Mouse (Mus musculus): Measurements from ENCODE around the gene BC048562. TPM values are rescaled to one million over a fixed set of nuclear protein-coding genes. Genes with fewer than 3 reads are reported as not detected.

Gene BC048562
- total RNA-seq, 2 experiments from 2014 or later = not detected

DNA sequence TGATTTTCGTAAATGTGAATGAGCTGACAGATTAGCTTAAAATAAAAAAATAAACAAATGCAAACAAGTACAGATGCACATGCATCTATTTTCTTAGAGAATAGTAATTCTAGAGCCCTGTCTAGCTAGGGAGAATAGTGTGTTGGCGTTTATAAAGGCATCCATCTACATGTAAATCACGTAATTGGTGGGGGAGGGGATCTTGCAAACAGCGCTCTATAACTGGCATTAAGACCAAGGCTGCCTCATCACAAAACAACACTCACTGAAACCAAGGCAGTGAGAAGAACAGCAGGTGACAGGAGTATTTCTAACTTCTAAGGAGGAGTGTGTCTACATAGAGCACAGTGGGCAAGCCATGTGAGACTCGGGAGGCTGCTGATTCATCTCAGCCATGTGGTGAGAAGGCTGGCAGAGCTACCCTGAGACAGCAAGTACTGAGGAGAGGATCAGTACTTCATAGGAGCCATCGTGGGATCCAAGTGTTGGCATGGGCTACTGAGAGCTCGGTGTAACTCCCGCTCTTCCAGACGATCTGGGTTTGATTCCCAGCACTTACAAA lies 24.8 kb upstream of the BC048562 start:
- intact Hi-C loops (cut with DNase I) = loop anchor here (1.0 to 2.0 kb wide), 2 partner anchors 10 to 29 kb away; no protein-coding TSS in a partner anchor
- no peak overlapping the region for H3K4me3 ChIP-seq

DNA sequence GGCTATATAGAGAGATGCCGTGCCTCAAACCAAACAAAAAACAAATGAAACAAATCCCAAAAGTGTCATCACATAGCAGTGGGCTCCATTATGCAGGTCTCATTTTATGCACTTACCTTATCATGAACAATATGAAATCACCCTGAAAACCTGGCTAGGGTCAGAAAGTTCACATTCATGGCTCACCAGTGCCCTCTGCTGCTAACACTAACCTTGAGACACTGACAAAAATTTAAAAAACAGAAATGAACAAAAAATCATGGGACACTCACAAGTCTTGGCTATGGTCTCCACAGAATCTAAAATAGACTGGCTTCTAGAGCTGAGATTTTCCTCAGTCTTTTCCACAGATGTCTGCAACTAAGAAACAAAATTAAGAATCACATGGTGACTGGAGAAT lies 24.1 kb upstream of the BC048562 start:
- Histone ChIP-seq H3K27ac (no peak overlapping the region), H3K4me3 (no peak overlapping the region)
- intact Hi-C loops (cut with DNase I) = no loop called here
- no peak for DNase-seq (ENCODE audit: extremely low spot score in 1 of 2, low spot score in 2 of 2)
- TF ChIP-seq CTCF (IDR thresholded peaks at IDR 0.05) = peak; percentile 57

More for the DNA sequence above, 24.8 kb upstream of the BC048562 start:
- TF ChIP-seq CTCF (IDR thresholded peaks at IDR 0.05) = no peak
- H3K27ac ChIP-seq = no peak overlapping the region
- peak; percentile 42 to 62 for DNase-seq (ENCODE audit: extremely low spot score in 1 of 2, low spot score in 2 of 2)

DNA sequence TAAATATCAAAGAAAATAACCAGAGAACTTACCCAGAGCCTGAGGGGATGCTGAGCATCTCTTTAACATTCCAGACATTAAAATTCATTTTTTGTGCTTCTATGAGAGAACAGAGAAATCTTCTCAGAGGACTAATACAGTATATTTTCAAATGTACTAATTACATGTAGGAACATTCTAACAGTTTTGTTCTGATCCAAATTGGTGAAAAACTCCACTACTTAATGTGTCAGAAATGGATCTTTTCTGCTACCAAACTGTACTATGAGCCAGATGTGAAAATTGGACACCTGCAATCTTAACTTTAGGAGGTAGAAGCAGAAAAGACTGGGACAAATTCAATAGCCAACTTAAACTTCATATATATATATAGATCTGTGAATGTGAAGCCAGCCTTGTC lies 7.9 kb upstream of the BC048562 start, which contains the start of gene Ccdc36:
Gene Ccdc36, minus strand, starts transcription at position 101 of the 400 bp plus-strand sequence.
- no peak for TF ChIP-seq CTCF (IDR thresholded peaks at IDR 0.05)
- H3K4me3 ChIP-seq = no peak within 1 kb of the TSS
- H3K27ac ChIP-seq = no peak within 1 kb of the TSS
- DNase-seq (ENCODE audit: extremely low spot score in 1 of 2, low spot score in 2 of 2) = no peak
- intact Hi-C loops (cut with DNase I) = no loop called here

DNA sequence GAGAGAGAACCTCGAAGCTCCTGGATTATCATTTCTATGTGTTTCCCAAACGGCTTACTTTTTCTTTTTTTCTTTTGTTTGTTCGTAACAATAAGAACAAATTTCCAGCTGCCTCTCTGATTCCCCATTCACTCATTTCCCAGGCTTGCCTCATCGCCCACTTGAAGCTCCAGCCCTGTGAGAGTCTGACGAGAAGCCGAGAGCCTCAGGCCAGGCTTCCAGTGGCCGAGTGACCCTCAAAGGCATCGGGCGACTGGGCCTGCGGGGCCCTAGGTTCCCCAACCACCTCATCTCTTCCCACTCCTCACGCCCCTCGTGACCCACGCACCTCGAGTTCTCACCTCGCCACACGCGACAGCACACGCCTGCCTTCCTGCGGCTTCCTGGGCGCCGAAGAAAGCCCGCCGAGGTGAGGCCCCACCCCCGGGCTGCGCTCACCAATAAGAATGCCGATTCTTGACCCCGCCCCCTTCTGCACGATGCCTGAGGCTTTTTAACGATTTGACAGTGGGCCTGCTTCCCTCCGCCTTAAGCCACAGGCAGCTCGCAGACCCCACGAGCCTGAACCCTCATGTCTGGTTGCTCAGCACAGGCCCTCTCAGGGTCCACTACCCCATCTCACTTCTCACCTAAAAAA lies 4.7 kb upstream of the BC048562 start:
- intact Hi-C loops (cut with DNase I) = no loop called here
- H3K27ac ChIP-seq = no peak overlapping the region
- no peak overlapping the region for H3K4me3 ChIP-seq
- no peak for TF ChIP-seq CTCF (IDR thresholded peaks at IDR 0.05)
- DNase-seq (ENCODE audit: extremely low spot score in 1 of 2, low spot score in 2 of 2) = no peak

DNA sequence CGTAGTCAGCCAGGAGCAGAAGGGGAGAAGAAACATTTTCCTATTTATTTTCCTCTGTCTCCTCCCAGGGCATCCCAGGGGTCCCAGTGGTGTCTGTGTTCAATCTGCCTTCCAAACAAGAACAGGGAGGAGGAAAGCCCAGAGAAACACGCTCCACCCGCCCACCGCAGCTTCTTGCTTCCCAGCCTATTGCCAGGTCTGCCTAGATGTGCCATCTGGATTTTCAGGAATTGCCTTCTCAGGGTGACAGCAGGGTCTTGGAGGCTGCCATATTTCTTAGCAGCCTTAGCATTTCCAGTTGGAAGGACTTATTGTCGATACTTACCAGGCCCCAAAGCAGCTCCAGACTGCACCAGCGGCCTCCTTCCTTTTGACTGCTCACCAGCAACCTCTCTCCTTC lies 2.9 kb downstream of the BC048562 start:
- intact Hi-C loops (cut with DNase I) = no loop called here
- Histone ChIP-seq H3K27ac (no peak overlapping the region), H3K4me3 (no peak overlapping the region)
- DNase-seq (ENCODE audit: extremely low spot score in 1 of 2, low spot score in 2 of 2) = peak in 1 of 2 experiments; percentile 18
- no peak for TF ChIP-seq CTCF (IDR thresholded peaks at IDR 0.05)

DNA sequence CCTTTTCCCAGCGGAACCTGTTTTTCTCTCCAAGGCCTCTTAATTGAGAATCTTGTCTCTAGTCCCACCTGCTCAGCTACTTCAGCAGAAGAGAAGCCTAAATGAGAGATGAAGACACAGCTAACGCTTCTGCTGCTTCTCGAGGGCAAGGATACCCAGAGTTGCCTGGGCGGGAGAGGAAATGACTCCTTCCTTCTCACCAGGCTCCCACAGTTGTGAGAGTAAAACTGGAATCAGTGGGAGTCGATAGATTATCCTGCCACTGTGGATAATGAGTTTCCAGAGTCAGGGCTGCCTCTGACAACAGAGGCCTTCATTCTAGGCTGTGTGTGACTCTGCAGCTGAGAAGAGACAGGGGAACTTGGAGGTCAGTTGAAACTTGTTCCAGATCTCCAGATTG lies 4.2 kb downstream of the BC048562 start:
- intact Hi-C loops (cut with DNase I) = loop anchor here (2.0 kb wide), 2 partner anchors 30 to 38 kb away; no protein-coding TSS in a partner anchor
- peak overlapping the region; percentile 42 for H3K27ac ChIP-seq
- TF ChIP-seq CTCF (IDR thresholded peaks at IDR 0.05) = no peak
- no peak for DNase-seq (ENCODE audit: extremely low spot score in 1 of 2, low spot score in 2 of 2)
- H3K4me3 ChIP-seq = no peak overlapping the region

DNA sequence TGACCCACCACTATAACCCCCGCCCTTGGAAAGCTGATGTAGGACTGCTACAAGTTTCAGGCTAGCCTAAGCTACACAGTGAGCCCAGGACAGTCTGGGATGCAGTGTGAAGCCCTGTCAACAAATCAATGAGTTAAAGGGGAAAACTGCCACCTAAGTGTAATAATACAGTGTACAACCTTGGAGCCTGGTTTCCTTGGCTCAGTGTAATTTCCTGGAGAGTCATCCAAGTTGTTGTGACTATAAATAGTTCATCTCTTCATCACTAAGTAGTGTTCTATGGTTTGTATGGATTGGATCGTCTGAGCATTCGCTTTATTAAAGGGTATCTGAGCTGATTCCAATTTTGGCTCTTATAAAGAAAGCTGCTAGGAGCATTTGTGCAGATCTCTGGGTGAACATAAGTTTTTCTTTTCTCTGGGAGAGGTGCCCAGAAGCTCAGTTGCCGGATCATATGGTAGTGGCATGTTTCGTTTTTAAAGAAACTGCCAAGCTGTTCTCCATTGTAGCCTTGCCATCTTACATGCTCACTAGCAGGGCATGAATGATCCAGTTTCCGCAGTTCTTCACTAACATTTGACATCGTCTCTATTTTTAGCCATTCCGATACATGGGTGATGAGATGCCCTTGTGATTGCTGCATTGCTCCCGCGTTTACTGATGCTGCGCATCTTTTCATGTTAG lies 5.1 kb downstream of the BC048562 start:
- TF ChIP-seq CTCF (IDR thresholded peaks at IDR 0.05) = no peak
- Histone ChIP-seq H3K4me3 (no peak overlapping the region; the same call in 1 of the 2 replicates), H3K27ac (peak overlapping the region; percentile 42)
- DNase-seq (ENCODE audit: extremely low spot score in 1 of 2, low spot score in 2 of 2) = no peak
- intact Hi-C loops (cut with DNase I) = loop anchor here (2.0 kb wide), 2 partner anchors 31 to 39 kb away; no protein-coding TSS in a partner anchor

DNA sequence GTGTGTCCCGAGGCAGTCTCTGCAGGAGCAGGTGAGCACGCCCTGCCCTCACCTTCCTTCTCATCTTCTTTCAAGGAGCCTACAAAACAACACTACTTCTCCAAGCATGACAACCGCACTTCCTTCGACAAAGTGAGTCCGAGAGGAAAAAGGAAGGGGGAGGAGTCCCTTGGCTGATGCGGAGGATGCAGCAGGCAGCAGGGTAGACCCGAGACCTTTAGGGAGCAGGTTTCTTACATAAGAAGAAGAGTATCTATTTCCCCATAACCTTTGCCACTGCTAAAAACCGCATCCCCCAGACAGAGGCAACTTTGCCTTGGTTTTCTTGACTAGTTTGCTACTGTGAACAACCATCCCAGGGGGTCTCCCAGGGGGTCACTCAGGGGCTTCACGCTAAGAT lies 8.8 kb downstream of the BC048562 start:
- no peak for DNase-seq (ENCODE audit: extremely low spot score in 1 of 2, low spot score in 2 of 2)
- Histone ChIP-seq H3K27ac (no peak overlapping the region), H3K4me3 (no peak overlapping the region)
- intact Hi-C loops (cut with DNase I) = no loop called here
- no peak for TF ChIP-seq CTCF (IDR thresholded peaks at IDR 0.05)

DNA sequence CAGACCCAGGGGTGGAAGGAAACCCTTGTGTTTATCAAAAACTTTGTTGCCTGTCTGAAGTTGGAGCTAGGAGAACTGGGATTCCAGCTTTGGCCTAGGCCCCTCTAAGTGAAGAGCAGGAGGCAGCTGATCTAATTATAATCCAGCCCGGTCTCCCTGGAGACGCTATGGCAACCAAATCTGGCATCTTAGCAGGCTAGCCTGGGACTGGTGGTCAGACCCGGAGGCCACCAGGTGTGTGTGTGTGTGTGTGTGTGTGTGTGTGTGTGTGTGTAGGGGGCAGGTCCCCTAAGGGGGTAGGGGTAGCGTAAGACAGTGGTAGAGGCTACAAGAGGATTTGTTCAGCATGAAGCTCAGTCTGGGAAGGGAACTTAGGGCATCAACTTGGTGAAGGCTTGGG lies 13.6 kb downstream of the BC048562 start:
- TF ChIP-seq CTCF (IDR thresholded peaks at IDR 0.05) = no peak
- peak; percentile 59 to 62 for DNase-seq (ENCODE audit: extremely low spot score in 1 of 2, low spot score in 2 of 2)
- Histone ChIP-seq H3K27ac (peak overlapping the region; percentile 67), H3K4me3 (peak overlapping the region; percentile 20)
- intact Hi-C loops (cut with DNase I) = no loop called here

DNA sequence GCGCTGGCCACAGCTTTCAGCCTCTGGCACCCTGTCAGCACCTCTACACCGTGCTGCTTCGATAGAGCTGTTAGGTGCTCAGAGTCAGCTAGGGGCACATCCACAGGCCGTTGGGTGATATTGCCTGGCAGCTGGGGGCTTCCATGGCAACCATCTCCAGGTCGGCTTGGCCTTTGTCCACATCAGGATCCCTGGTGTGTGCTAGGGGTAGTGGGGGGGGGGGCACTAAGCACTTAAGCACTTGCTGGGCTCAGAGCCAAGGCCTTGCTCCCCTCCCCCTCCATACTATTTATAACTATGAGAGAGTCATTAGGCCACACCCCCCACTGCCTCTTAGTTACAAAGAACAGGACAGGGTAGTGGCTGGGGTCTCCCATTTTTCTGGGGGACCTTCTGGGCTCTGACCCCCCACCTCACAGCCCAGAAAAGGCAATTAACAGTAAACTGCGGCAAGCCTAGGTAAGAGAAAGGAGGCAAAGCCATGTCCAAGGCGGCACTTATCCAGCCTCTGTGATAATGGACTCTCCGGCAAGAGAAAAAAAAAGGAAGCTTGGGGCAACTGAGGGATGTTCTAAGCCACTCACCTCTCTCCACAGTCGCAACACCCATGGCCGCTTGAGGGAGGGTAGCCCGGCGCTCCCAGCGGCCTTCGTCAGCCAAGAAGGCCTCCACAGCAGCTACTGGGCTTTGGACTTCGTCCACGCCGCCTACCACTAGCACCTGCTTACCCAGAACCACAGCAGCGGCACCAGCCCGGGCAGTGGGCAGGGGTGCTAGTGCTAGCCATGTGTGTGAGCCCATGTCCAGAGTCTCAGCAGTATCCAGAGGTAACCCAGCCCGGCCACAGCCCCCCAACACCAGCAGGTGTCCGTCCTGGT lies 14.2 kb downstream of the BC048562 start:
- intact Hi-C loops (cut with DNase I) = no loop called here
- no peak for TF ChIP-seq CTCF (IDR thresholded peaks at IDR 0.05)
- peak overlapping the region; percentile 67 for H3K27ac ChIP-seq
- peak in 1 of 2 experiments; percentile 68 for DNase-seq (ENCODE audit: extremely low spot score in 1 of 2, low spot score in 2 of 2)
- H3K4me3 ChIP-seq = peak overlapping the region; percentile 71

DNA sequence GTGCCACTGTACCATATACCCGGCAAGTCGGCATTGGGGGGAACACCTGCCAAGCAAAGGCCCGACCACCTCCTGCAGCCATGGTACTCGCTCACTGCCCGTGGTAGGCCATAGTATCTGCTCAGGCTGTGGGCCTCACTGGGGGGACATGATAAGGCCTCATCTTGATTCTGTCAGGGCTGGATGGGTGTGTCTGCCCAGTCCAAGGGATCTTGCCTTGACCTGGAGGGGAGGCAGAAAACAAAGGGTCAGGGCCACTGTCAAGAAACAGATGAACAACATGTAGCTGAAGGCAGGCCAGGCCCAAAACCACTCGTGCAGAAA lies 14.8 kb downstream of the BC048562 start:
- Histone ChIP-seq H3K4me3 (peak overlapping the region; percentile 71), H3K27ac (peak overlapping the region; percentile 67)
- TF ChIP-seq CTCF (IDR thresholded peaks at IDR 0.05) = no peak
- intact Hi-C loops (cut with DNase I) = no loop called here
- no peak for DNase-seq (ENCODE audit: extremely low spot score in 1 of 2, low spot score in 2 of 2)

All from left cerebral cortex, adult 2 months (tissue).